Mouse (Mus musculus) lung, postnatal 0 days (tissue): ENCODE measurements at regions not wholly inside any gene's neighbourhood (a gene's known extent, or its start where the extent isn't known, plus 50 kb on each side); places are given as distances from the start of the nearest gene placed in this dataset.
"Not testable (repeated sequence)": the region's sequence is repeated elsewhere in the genome, so short reads cannot be mapped to it uniquely, and the experiment has no call there.

Experiments
- ATAC-seq: fragments of 200-750 bp; cut with Nextera tagmentation; 2 replicates; pipeline ENCODE4 v1.8.0; 2017; ENCODE audit warnings: moderate library complexity
- DNase-seq: peaks from one replicate; pipeline ENCODE4 v3.0.0-alpha.2; 2016; ENCODE audit warnings: low spot score
- H3K27ac ChIP-seq: fragments of 300-500 bp; sonication (generic); 2 replicates; pipeline ENCODE4 v1.5.1; 2014; ENCODE audit warnings: antibody characterized with exemption, mild to moderate bottlenecking, low read length, mixed read lengths
- H3K27me3 ChIP-seq: fragments of 300-500 bp; sonication (generic); replicated peaks from 2 replicates; pipeline ENCODE4 v1.6.1; 2014; ENCODE audit warnings: low read length, mixed read lengths; ENCODE audit not compliant: insufficient read depth
- H3K36me3 ChIP-seq: fragments of 300-500 bp; sonication (generic); 2 replicates; pipeline ENCODE4 v1.6.1; 2014; ENCODE audit warnings: low read length, mixed read lengths; ENCODE audit not compliant: insufficient read depth
- H3K4me1 ChIP-seq: fragments of 300-500 bp; sonication (generic); 2 replicates; pipeline ENCODE4 v1.6.1; 2014; ENCODE audit warnings: antibody characterized with exemption, low read depth, low read length, mixed read lengths; ENCODE audit not compliant: insufficient read depth
- H3K4me2 ChIP-seq: fragments of 300-500 bp; sonication (generic); replicated peaks from 2 replicates; pipeline ENCODE4 v1.6.1; 2014; ENCODE audit warnings: low read depth, mild to moderate bottlenecking, low read length, moderate library complexity, mixed read lengths
- H3K4me3 ChIP-seq: fragments of 300-500 bp; sonication (generic); 2 replicates; pipeline ENCODE4 v1.5.1; 2014; ENCODE audit warnings: low read depth, low read length
- H3K9ac ChIP-seq: fragments of 300-500 bp; sonication (generic); replicated peaks from 2 replicates; pipeline ENCODE4 v1.6.1; 2014; ENCODE audit warnings: low read depth, mild to moderate bottlenecking
- H3K9me3 ChIP-seq: fragments of 300-500 bp; sonication (generic); 2 replicates; pipeline ENCODE4 v1.6.1; 2016; ENCODE audit warnings: low read length, mixed read lengths
- CTCF ChIP-seq: IDR thresholded peaks from 2 replicates; pipeline ENCODE4 v1.5.1; 2016; ENCODE audit warnings: antibody characterized with exemption, mild to moderate bottlenecking
- EP300 ChIP-seq: IDR thresholded peaks from 2 replicates; pipeline ENCODE4 v1.6.1; 2016; ENCODE audit warnings: antibody characterized with exemption, mild to moderate bottlenecking, control low read depth
- WGBS: fragments of 180-500 bp; shearing (Covaris S2); extraction: QIAGEN DNeasy Blood & Tissue Kit; methylation state at CpG from one replicate; pipeline ENCODE4 v1.1.7; 2014; 5-methylcytosine and 5-hydroxymethylcytosine counted together

- DNase-seq = peak; percentile 26
- TF ChIP-seq EP300 (no peak), CTCF (no peak)
- Histone ChIP-seq H3K9me3 (no peaks in the 10 kb centered on the region), H3K4me1 (peaks cover 10% of the 10 kb centered on the region; the same call in 1 of the 2 replicates), H3K4me3 (no peak overlapping the region), H3K27ac (no peak overlapping the region), H3K9ac (no peak overlapping the region), H3K27me3 (no peaks in the 10 kb centered on the region), H3K36me3 (no peaks in the 10 kb centered on the region), H3K4me2 (no peak overlapping the region)
- ATAC-seq = peak; percentile 19; the same call in 1 of the 2 replicates
- WGBS = 43% methylated on average over 11 of the region's 11 CpGs
Observed at GRCm38 (mm10) chr13:31050160-31050788, 76.3 kb downstream of the Gm5447 start.

- ATAC-seq, H3K36me3 ChIP-seq, DNase-seq, H3K27ac ChIP-seq, H3K9ac ChIP-seq, H3K4me2 ChIP-seq, H3K9me3 ChIP-seq, H3K4me3 ChIP-seq, H3K27me3 ChIP-seq: not testable (repeated sequence)
- no CpG with 5 or more reads among the region's 6 CpGs for WGBS
- peaks cover 10% of the 10 kb centered on the region; the same call in 1 of the 2 replicates for H3K4me1 ChIP-seq
Observed at GRCm38 (mm10) chr13:31051586-31051985, 77.6 kb downstream of the Gm5447 start.

GRCm38 (mm10) chr13:31054356-31054755, 80.4 kb downstream of the Gm5447 start:
- Histone ChIP-seq H3K36me3 (no peaks in the 10 kb centered on the region), H3K27me3 (no peaks in the 10 kb centered on the region), H3K4me2 (no peak overlapping the region), H3K9me3 (no peaks in the 10 kb centered on the region), H3K9ac (no peak overlapping the region), H3K4me1 (peaks cover 10% of the 10 kb centered on the region; the same call in 1 of the 2 replicates), H3K27ac (0 out of 2 replicates have a peak overlapping the region, but pooled peaks have one; percentile 43), H3K4me3 (no peak overlapping the region)
- WGBS = 60% methylated on average over 8 of the region's 8 CpGs
- peak; percentile 54 for DNase-seq
- no peak for ATAC-seq
- TF ChIP-seq CTCF = no peak
- TF ChIP-seq EP300 = no peak

GRCm38 (mm10) chr13:31055376-31056083, 81.5 kb downstream of the Gm5447 start:
- no peak overlapping the region for H3K4me3 ChIP-seq
- no peak overlapping the region for H3K4me2 ChIP-seq
- TF ChIP-seq CTCF (no peak), EP300 (peak; percentile 76)
- WGBS = 30% methylated on average over 5 of the region's 5 CpGs
- peak overlapping the region; percentile 69 for H3K27ac ChIP-seq
- H3K27me3 ChIP-seq = no peaks in the 10 kb centered on the region
- no peaks in the 10 kb centered on the region for H3K9me3 ChIP-seq
- DNase-seq (peak; percentile 87), ATAC-seq (peak; percentile 82)
- H3K9ac ChIP-seq = no peak overlapping the region
- H3K36me3 ChIP-seq = no peaks in the 10 kb centered on the region
- peaks cover 4% of the 10 kb centered on the region; the same call in 1 of the 2 replicates for H3K4me1 ChIP-seq

DNA sequence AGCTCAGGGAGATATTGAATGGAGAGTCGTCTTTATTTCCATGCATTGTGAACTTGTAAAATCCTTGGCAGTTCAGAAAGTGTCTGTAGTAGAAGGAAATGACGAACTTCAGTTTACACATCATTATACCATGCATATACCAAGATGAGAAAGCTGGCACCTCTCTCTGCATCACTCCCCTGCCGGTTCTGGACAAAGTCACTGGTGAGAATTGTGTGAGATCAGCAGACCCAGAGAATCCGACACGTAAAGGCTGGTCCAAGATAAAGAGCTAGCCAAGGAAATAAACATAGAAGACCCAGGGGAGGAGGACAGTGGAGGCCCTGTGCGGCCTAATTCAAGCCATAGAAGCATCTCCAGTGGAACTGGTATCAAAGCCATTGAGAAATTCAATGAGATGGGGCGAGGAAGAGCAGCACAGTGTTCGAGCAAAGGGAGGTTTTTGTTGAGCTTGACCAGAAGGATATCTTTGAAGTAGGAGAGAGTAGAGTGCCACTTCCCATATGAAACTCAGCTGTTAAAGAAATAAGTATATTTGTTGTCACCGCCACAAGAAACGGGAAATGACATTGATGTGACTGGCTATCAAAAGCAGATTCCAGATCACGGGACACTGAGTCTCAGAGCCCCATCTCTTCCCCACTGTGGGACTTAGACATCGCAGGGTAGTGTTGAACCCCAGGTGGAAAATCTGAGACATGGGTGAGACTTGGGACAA, 82.3 kb downstream of the Gm5447 start:
- Histone ChIP-seq H3K27ac (peak overlapping the region; percentile 69), H3K36me3 (no peaks in the 10 kb centered on the region), H3K27me3 (no peaks in the 10 kb centered on the region), H3K9me3 (no peaks in the 10 kb centered on the region), H3K4me2 (no peak overlapping the region), H3K9ac (no peak overlapping the region), H3K4me3 (no peak overlapping the region), H3K4me1 (peaks cover 4% of the 10 kb centered on the region; the same call in 1 of the 2 replicates)
- ATAC-seq (peak; percentile 43), DNase-seq (peak; percentile 52)
- no peak for TF ChIP-seq EP300
- no peak for TF ChIP-seq CTCF
- WGBS = 53% methylated on average over 12 of the region's 12 CpGs

DNA sequence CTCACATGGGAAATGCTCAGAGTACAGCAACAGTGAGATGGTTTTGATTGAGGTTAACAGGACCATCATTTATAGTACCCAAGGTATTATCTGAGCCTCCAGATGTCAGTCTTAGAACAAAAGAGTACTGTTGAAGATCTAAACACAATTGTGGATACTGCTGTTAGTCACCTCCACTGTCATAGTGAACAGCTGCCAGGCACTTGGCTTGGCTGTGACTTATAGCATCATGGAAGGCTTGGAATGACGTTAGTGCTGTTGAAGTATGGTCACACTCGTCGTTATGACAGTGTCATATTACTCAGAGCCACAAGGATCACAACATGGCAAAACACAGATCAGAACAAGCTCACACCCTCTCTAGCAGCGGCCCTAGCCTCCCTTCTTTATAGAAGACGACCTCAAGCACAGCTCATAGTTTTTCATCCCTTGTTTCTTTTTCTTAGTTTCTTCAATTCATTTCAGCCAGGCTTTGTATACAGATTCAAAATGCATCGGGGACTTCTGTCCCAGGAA, 87.0 kb downstream of the Gm5447 start:
- WGBS = 51% methylated on average over 6 of the region's 6 CpGs
- peak; percentile 73 for ATAC-seq

More for the DNA sequence above, 87.0 kb downstream of the Gm5447 start:
- Histone ChIP-seq H3K4me1 (no peaks in the 10 kb centered on the region), H3K27me3 (no peaks in the 10 kb centered on the region), H3K4me3 (no peak overlapping the region), H3K36me3 (no peaks in the 10 kb centered on the region), H3K4me2 (no peak overlapping the region), H3K9ac (no peak overlapping the region), H3K9me3 (no peaks in the 10 kb centered on the region), H3K27ac (no peak overlapping the region)
- TF ChIP-seq CTCF = no peak
- TF ChIP-seq EP300 = no peak
- DNase-seq = no peak
